Mouse (Mus musculus): Measurements from ENCODE around the gene R3hdm4. TPM values are rescaled to one million over a fixed set of nuclear protein-coding genes. Genes with fewer than 3 reads are reported as not detected.
A peak's percentile ranks its signal among the peaks of the same experiment; 100 is the strongest.

R3hdm4 gene
- total and polyA plus RNA-seq, 3 experiments, result 87.8 to 231 (median 93.5) TPM

GRCm38 (mm10) chr10:79942988-79943387 lies 22.0 kb upstream of the R3hdm4 start:
- DNase-seq, result no peak

GRCm38 (mm10) chr10:79940749-79941148 lies 19.7 kb upstream of the R3hdm4 start:
- no peak for DNase-seq

- DNase-seq, result no peak
Observed at GRCm38 (mm10) chr10:79937775-79938526, 16.9 kb upstream of the R3hdm4 start.

GRCm38 (mm10) chr10:79936911-79937441 lies 16.0 kb upstream of the R3hdm4 start:
- peak; percentile 95 for DNase-seq

- DNase-seq, result peak; percentile 49
Observed at GRCm38 (mm10) chr10:79936284-79936910, 15.4 kb upstream of the R3hdm4 start.

- no peak for DNase-seq
Observed at GRCm38 (mm10) chr10:79934794-79935569, 14.0 kb upstream of the R3hdm4 start.

GRCm38 (mm10) chr10:79934272-79934721 lies 13.3 kb upstream of the R3hdm4 start:
- DNase-seq, result peak; percentile 89

- DNase-seq, result no peak
Observed at GRCm38 (mm10) chr10:79933861-79934260, 12.9 kb upstream of the R3hdm4 start.

- DNase-seq, result no peak
Observed at GRCm38 (mm10) chr10:79933145-79933679, 12.2 kb upstream of the R3hdm4 start.

- peak; percentile 54 for DNase-seq
Observed at GRCm38 (mm10) chr10:79932736-79933135, 11.7 kb upstream of the R3hdm4 start.

GRCm38 (mm10) chr10:79931797-79932196 lies 10.8 kb upstream of the R3hdm4 start:
- DNase-seq, result no peak

- DNase-seq, result no peak
Observed at GRCm38 (mm10) chr10:79930826-79931186, 9.8 kb upstream of the R3hdm4 start.

GRCm38 (mm10) chr10:79929967-79930825 lies 9.2 kb upstream of the R3hdm4 start:
- DNase-seq, result no peak

GRCm38 (mm10) chr10:79928907-79929701 lies 8.1 kb upstream of the R3hdm4 start:
- DNase-seq, result no peak

GRCm38 (mm10) chr10:79928030-79928694 lies 7.2 kb upstream of the R3hdm4 start:
- peak; percentile 78 for DNase-seq

GRCm38 (mm10) chr10:79927324-79928029 lies 6.5 kb upstream of the R3hdm4 start:
- DNase-seq, result no peak

- DNase-seq, result peak; percentile 95
Observed at GRCm38 (mm10) chr10:79926491-79927323, 5.7 kb upstream of the R3hdm4 start, which contains the start of gene Arid3a. TSS of gene Arid3a (plus strand) at chr10:79927043.
